Mouse (Mus musculus): ENCODE data around the gene Actrt2. TPM values are rescaled to one million over a fixed set of nuclear protein-coding genes. Genes with fewer than 3 reads are reported as not detected.

The Actrt2 gene
- polyA plus RNA-seq, 1 experiment: not detected

DNA sequence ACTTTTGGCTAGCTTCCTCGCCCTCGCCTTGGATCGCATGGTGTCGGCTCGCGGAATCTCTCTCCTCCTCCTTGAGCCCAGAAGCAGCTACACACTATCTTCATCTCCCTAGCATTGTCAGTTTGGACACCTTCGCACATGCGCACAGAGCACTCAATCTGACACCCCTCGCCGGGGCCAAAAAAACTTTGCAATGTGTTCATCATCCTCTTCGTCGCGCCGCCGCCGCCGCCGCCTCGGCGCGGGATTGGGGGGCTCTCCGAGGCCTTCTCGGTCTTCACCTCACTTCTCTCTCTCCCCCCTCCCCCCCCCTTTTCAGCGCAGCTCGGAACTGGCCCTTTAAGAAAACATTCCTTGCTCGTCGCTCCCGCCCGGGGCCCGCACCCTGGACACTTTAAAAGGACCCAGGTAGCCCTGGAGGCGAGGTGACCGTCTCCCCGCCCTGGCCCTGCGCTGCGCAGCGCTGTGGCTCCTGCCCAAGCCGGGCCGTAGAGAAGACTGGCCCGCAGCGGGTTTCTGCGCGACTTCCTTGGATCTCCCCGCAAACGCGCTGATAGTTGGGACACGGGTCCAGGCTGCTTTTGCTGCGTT, 30.9 kb downstream of the Actrt2 start, which contains the start of gene Prdm16:
Gene Prdm16 (minus strand): TSS at position 153 of the 591 bp plus-strand sequence.
- Histone ChIP-seq H3K4me2 (ENCODE audit: low read depth) (no peak within 1 kb of the TSS), H3K36me3 (ENCODE audit: control insufficient read depth, insufficient read depth) (no peaks in the 10 kb centered on the region), H3K27me3 (ENCODE audit: control insufficient read depth, insufficient read depth, insufficient read length) (no peaks in the 10 kb centered on the region), H3K4me3 (no peak within 1 kb of the TSS), H3K79me2 (ENCODE audit: control insufficient read depth, insufficient read depth) (no peaks in the 10 kb centered on the region), H3ac (ENCODE audit: control insufficient read depth, insufficient read length) (no peak within 1 kb of the TSS)
- no peak for TF ChIP-seq SRF (IDR thresholded peaks at IDR 0.05; ENCODE audit: control insufficient read depth, insufficient read length, low read depth)
- TF ChIP-seq POLR2A (IDR thresholded peaks at IDR 0.05; ENCODE audit: insufficient read length, low read depth): no peak
- TF ChIP-seq USF1 (IDR thresholded peaks at IDR 0.05; ENCODE audit: low read depth): no peak
- TF ChIP-seq TCF3 (IDR thresholded peaks at IDR 0.05; ENCODE audit: insufficient read length, low read depth): no peak
- TF ChIP-seq TCF12 (IDR thresholded peaks at IDR 0.05; ENCODE audit: insufficient read depth, poor library complexity, severe bottlenecking): no peak
- no peak for TF ChIP-seq POLR2AphosphoS2 (IDR thresholded peaks at IDR 0.05; ENCODE audit: insufficient read length, low read depth)
- TF ChIP-seq CEBPB (IDR thresholded peaks at IDR 0.05; ENCODE audit: insufficient read depth, poor library complexity, severe bottlenecking): no peak
- TF ChIP-seq MYOG (IDR thresholded peaks at IDR 0.05; ENCODE audit: control insufficient read depth in 1 of 3, insufficient read depth in 1 of 3, insufficient read length in 2 of 3, low read depth in 2 of 3): no peak
- no peak for TF ChIP-seq E2F4 (IDR thresholded peaks at IDR 0.05; ENCODE audit: insufficient read depth)
- no peak for TF ChIP-seq REST (IDR thresholded peaks at IDR 0.05; ENCODE audit: insufficient read depth, insufficient read length)
- no peak for TF ChIP-seq MYOD1 (IDR thresholded peaks at IDR 0.05; ENCODE audit: control insufficient read depth in 1 of 3, insufficient read length in 2 of 3, low read depth in 2 of 3)
- TF ChIP-seq MAX (IDR thresholded peaks at IDR 0.05; ENCODE audit: low read depth): no peak

GRCm38 (mm10) chr4:154636053-154636433, 31.6 kb downstream of the Actrt2 start:
- Histone ChIP-seq H3K4me3 (no peak overlapping the region), H3K79me2 (ENCODE audit: control insufficient read depth, insufficient read depth) (no peaks in the 10 kb centered on the region)

GRCm38 (mm10) chr4:154635241-154636052, 32.2 kb downstream of the Actrt2 start:
- no peaks in the 10 kb centered on the region for H3K36me3 ChIP-seq (ENCODE audit: control insufficient read depth, insufficient read depth)
- no peaks in the 10 kb centered on the region for H3K79me2 ChIP-seq (ENCODE audit: control insufficient read depth, insufficient read depth)
- no peaks in the 10 kb centered on the region for H3K27me3 ChIP-seq (ENCODE audit: control insufficient read depth, insufficient read depth, insufficient read length)
- H3K4me3 ChIP-seq: no peak overlapping the region
- no peak overlapping the region for H3K4me2 ChIP-seq (ENCODE audit: low read depth)
- no peak overlapping the region for H3ac ChIP-seq (ENCODE audit: control insufficient read depth, insufficient read length)
- no peak for TF ChIP-seq MYOD1 (IDR thresholded peaks at IDR 0.05; ENCODE audit: control insufficient read depth in 1 of 3, insufficient read length in 2 of 3, low read depth in 2 of 3)
- TF ChIP-seq CEBPB (IDR thresholded peaks at IDR 0.05; ENCODE audit: insufficient read depth, poor library complexity, severe bottlenecking): no peak
- TF ChIP-seq MAX (IDR thresholded peaks at IDR 0.05; ENCODE audit: low read depth): no peak
- TF ChIP-seq POLR2AphosphoS2 (IDR thresholded peaks at IDR 0.05; ENCODE audit: insufficient read length, low read depth): no peak
- TF ChIP-seq SRF (IDR thresholded peaks at IDR 0.05; ENCODE audit: control insufficient read depth, insufficient read length, low read depth): no peak
- TF ChIP-seq USF1 (IDR thresholded peaks at IDR 0.05; ENCODE audit: low read depth): no peak
- TF ChIP-seq MYOG (IDR thresholded peaks at IDR 0.05; ENCODE audit: control insufficient read depth in 1 of 3, insufficient read depth in 1 of 3, insufficient read length in 2 of 3, low read depth in 2 of 3): no peak
- TF ChIP-seq E2F4 (IDR thresholded peaks at IDR 0.05; ENCODE audit: insufficient read depth): no peak
- no peak for TF ChIP-seq TCF12 (IDR thresholded peaks at IDR 0.05; ENCODE audit: insufficient read depth, poor library complexity, severe bottlenecking)
- no peak for TF ChIP-seq REST (IDR thresholded peaks at IDR 0.05; ENCODE audit: insufficient read depth, insufficient read length)
- no peak for TF ChIP-seq POLR2A (IDR thresholded peaks at IDR 0.05; ENCODE audit: insufficient read length, low read depth)
- TF ChIP-seq TCF3 (IDR thresholded peaks at IDR 0.05; ENCODE audit: insufficient read length, low read depth): no peak

More at GRCm38 (mm10) chr4:154636053-154636433, 31.6 kb downstream of the Actrt2 start:
- no peak for TF ChIP-seq POLR2A (IDR thresholded peaks at IDR 0.05; ENCODE audit: insufficient read length, low read depth)
- no peak for TF ChIP-seq USF1 (IDR thresholded peaks at IDR 0.05; ENCODE audit: low read depth)
- no peak for TF ChIP-seq MAX (IDR thresholded peaks at IDR 0.05; ENCODE audit: low read depth)
- TF ChIP-seq E2F4 (IDR thresholded peaks at IDR 0.05; ENCODE audit: insufficient read depth): no peak
- TF ChIP-seq REST (IDR thresholded peaks at IDR 0.05; ENCODE audit: insufficient read depth, insufficient read length): no peak
- TF ChIP-seq SRF (IDR thresholded peaks at IDR 0.05; ENCODE audit: control insufficient read depth, insufficient read length, low read depth): no peak
- TF ChIP-seq MYOD1 (IDR thresholded peaks at IDR 0.05; ENCODE audit: control insufficient read depth in 1 of 3, insufficient read length in 2 of 3, low read depth in 2 of 3): no peak
- no peak for TF ChIP-seq TCF12 (IDR thresholded peaks at IDR 0.05; ENCODE audit: insufficient read depth, poor library complexity, severe bottlenecking)
- no peak for TF ChIP-seq CEBPB (IDR thresholded peaks at IDR 0.05; ENCODE audit: insufficient read depth, poor library complexity, severe bottlenecking)
- no peak for TF ChIP-seq TCF3 (IDR thresholded peaks at IDR 0.05; ENCODE audit: insufficient read length, low read depth)
- TF ChIP-seq POLR2AphosphoS2 (IDR thresholded peaks at IDR 0.05; ENCODE audit: insufficient read length, low read depth): no peak
- TF ChIP-seq MYOG (IDR thresholded peaks at IDR 0.05; ENCODE audit: control insufficient read depth in 1 of 3, insufficient read depth in 1 of 3, insufficient read length in 2 of 3, low read depth in 2 of 3): no peak
- no peak overlapping the region for H3ac ChIP-seq (ENCODE audit: control insufficient read depth, insufficient read length)
- H3K27me3 ChIP-seq (ENCODE audit: control insufficient read depth, insufficient read depth, insufficient read length): no peaks in the 10 kb centered on the region
- no peaks in the 10 kb centered on the region for H3K36me3 ChIP-seq (ENCODE audit: control insufficient read depth, insufficient read depth)
- H3K4me2 ChIP-seq (ENCODE audit: low read depth): no peak overlapping the region

DNA sequence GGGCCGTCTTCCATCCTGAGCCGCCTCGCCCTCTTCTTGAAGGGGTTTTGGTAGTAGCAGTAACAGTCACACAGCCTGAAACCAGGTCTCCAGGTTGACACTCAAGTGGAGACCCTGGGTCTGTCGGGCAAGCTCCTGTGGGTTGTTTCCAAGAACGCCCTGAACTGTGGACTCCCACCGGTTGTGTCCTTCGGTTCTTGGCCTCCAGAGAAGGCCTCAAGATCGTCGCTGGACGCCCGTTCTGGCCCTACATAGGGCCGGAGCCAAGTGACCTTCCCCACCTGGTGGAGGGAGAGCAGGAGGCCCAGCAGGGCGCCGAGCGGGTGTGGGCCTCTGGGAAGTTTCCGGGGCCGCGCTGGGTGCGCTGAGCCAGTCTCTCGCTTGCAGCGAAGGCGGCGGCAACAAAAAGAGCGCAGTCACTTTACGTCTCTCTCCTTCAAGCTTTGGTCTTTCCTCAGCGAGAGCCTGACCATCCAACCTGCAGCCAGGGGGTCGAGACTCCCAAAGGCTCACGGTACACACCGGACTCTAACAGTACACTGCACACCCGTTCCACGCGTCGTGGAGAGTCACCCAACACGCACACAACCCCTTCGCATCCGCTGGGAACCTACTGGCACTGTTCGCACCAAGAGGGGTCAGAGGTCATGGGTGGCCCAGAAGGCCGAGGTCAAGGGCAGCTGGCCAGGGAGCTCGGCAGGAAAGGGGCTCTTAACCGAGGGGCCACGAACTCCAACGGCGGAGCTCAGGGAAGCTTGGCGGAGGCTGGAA, 33.0 kb downstream of the Actrt2 start:
- Histone ChIP-seq H3K79me2 (ENCODE audit: control insufficient read depth, insufficient read depth) (no peaks in the 10 kb centered on the region), H3K4me2 (ENCODE audit: low read depth) (no peak overlapping the region), H3K36me3 (ENCODE audit: control insufficient read depth, insufficient read depth) (no peaks in the 10 kb centered on the region), H3ac (ENCODE audit: control insufficient read depth, insufficient read length) (no peak overlapping the region), H3K4me3 (no peak overlapping the region), H3K27me3 (ENCODE audit: control insufficient read depth, insufficient read depth, insufficient read length) (no peaks in the 10 kb centered on the region)
- no peak for TF ChIP-seq E2F4 (IDR thresholded peaks at IDR 0.05; ENCODE audit: insufficient read depth)
- TF ChIP-seq POLR2A (IDR thresholded peaks at IDR 0.05; ENCODE audit: insufficient read length, low read depth): no peak
- no peak for TF ChIP-seq MYOD1 (IDR thresholded peaks at IDR 0.05; ENCODE audit: control insufficient read depth in 1 of 3, insufficient read length in 2 of 3, low read depth in 2 of 3)
- TF ChIP-seq USF1 (IDR thresholded peaks at IDR 0.05; ENCODE audit: low read depth): no peak
- no peak for TF ChIP-seq POLR2AphosphoS2 (IDR thresholded peaks at IDR 0.05; ENCODE audit: insufficient read length, low read depth)
- no peak for TF ChIP-seq REST (IDR thresholded peaks at IDR 0.05; ENCODE audit: insufficient read depth, insufficient read length)
